Mouse (Mus musculus) T-helper 17 cell (primary cell): ENCODE data around the gene Polr2f.

ENCODE experiments used
- in situ Hi-C, 2 experiments: fragments of 300-600 bp; cut with MboI, MseI; formaldehyde crosslinking; loops; 1 replicate in 1 of 2; 2 replicates in 1 of 2; pipeline ENCODE4 v1.15.1; 2025; ENCODE audit warnings: high pct_unique_total_duplicates in 2 of 2

Polr2f gene

DNA sequence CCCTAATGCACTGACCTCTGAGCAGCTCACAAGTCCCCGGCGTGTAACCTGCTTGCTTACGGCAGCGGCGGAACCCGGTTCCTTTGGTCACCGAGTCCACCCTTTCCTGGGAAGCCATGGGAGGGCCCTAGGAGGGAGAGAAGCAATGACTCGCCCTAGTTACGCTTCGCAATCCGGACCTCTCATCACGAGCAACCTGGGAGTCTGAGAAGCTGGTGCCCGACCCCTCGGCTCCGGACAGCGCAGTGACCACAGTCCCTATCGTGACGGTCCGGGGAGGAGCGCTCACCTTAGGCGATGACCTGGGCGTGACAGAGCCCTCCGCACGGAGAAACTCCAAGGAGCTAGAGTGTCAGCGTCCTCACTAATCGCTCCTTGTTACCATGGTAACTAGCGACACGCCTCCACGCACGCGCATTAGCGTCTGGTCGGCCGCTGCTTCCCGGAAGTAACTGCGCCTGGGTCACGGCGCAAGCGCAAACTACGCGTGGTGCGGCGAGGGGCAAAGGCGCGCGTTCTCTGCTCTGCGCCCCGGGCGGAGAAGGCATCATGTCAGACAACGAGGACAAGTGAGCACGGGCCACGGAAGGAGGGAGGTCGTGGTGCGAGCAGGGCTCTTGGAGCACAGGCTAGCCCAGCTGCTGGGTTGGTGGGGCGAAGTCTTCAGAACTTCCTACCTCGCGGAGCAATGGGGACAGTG lies at the start of gene Polr2f, which contains the start of gene 1700088E04Rik:
Polr2f (plus strand) TSS at position 144 of the 700 bp plus-strand sequence.
1700088E04Rik (minus strand) TSS at position 388 of the 700 bp plus-strand sequence.
- in situ Hi-C loops = no loop called here

DNA sequence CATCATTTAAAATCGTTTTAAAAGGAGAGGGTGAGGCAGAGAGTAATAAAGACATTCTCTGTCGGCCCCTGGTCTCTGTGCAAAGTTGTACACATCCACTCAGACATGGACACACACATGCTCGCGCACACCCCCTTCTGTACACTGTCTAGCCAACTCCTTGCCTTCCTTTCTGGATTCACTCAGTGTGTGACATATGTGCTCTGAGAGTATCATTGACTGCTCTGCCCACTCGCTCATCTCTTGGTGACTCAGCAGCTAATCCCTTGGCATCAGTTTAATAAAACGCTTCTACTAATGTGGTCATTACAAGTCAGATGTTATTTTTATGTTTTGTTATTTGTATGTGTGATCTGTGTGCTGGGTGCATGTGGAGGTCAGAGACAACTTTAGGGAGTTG lies 48.5 kb upstream of the Polr2f start:
- in situ Hi-C loops = no loop called here

DNA sequence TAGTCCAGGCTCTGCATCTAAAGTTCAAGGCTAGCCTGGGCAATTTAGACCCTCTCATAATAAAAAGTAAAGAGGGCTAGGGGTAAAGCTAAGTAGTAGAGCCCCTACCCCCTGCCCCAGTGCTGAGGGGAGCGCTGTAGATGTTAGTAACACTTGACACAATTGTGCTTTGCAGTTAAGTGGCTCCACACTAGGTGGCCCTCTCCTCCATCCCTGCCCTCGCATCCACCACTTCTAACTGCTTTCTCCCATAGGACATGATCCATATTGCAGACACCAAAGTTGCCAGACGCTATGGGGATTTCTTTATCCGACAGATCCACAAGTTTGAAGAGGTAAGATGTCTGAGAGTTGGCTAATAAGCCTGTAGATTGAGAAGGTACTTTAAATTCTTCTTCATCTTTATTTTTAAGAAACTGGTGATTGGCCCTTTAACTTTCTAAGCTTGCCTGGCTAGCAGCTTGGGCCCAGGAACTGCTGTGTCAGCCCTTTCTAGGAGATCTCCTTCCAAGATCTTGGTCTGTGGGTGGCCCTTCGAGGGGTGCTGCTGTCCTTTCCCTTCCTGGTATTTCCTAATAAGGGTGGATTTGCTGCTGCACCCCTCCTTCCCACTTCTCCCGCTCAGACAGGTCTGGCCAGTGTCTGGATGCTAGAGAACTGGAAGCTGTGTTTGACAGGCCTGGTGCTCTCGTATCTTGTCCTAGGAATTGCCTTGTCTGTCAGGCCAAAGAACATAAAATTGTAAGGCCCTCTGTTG lies 47.5 kb upstream of the Polr2f start:
- in situ Hi-C loops = no loop called here

DNA sequence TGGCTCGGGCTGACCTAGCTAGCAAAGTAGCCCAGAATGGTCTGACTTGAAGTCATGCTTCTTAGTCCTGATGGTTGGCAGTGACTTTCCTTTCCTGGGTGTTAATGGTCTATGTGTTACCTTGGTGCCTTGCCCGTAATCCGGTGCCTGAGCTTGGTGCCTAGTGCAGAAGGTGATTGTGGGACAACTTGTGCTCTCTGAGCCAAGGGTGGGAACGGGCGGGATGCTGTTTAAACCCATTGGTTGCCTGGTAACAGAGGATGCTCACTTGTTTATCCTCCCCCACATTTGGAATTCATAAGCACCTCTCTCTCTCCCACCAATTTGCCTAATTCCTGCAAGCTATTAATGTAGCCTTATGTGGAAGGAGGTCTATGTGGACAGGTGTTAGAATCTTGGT lies 45.3 kb upstream of the Polr2f start:
- in situ Hi-C loops = no loop called here

DNA sequence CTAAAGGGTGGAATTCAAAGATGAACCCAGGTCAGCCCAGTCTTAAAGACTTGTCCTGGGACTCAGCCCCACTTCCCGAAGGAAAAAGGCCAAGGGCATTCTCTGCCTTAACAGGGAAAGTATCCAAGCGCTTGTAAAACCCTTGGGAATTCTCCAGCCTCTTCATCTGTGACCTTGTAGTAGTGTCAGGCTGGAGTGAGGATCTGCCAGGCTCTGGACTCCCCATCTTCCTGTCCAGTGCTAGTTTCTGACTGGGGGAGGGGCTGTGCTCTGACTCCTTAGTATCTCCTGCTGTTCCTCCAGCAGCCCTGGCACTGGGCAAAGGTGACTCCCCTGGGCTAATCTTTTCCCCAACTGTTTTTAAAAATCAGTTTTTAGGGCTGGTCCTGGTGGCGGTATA lies 44.3 kb upstream of the Polr2f start:
- in situ Hi-C loops = no loop called here

DNA sequence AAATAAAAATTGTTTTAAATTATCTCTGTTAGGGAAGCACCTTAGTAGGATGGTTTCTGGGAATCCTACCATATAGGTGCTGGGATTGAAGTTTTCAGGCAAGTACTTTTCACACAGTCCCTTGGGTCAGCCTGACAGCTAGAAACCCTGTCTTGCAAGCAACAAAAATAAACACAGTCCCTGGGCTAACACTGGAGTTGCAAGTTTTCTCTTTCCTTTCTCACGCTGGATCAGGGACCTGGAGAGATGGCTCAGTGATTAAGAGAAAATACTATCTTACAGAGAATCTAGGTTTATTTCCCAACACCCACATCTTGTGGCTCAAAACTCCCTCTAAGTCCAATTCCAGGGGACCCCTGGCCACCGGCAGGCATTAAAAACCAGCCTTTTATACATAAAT lies 43.7 kb upstream of the Polr2f start:
- in situ Hi-C loops = no loop called here

DNA sequence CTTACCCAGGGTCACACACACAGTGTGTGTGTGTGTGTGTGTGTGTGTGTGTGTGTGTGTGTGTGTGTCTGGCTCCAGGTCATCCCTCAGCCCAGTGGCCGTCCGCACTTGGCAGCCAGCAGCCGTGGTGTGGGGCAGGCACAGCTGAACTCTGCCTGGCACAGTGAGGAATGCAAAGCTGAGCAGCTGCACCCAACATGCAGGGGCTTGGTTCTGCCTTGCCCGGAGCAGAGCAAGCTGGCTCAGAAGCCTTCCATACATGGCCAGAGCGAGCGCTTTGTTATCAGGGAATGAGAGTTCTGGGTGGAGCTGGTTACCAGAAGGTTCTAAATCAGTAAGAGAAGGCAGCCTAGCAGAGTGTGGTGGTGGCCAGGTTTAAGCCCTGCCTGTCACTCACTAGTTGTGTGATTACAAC lies 43.2 kb upstream of the Polr2f start:
- in situ Hi-C loops = no loop called here

DNA sequence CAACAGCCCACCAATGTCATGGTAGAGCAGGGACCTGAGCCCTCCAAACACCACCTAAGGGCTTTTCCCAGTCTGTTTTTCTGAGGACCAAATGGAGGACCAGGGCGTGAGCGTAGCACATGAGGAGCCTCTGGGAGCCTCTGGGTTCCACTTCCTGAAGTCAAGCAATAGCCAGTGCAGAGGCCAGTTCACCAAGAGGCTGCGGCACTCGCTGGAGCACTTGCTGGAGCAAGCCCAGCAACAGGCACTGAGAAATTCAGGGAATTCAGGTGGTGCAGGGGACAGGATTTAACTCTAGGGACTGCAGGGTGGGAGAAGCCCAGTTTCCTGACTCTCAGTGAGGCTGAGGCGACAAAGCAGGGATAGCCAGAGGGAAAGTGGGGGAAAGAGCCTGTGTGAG lies 42.6 kb upstream of the Polr2f start:
- in situ Hi-C loops = no loop called here

DNA sequence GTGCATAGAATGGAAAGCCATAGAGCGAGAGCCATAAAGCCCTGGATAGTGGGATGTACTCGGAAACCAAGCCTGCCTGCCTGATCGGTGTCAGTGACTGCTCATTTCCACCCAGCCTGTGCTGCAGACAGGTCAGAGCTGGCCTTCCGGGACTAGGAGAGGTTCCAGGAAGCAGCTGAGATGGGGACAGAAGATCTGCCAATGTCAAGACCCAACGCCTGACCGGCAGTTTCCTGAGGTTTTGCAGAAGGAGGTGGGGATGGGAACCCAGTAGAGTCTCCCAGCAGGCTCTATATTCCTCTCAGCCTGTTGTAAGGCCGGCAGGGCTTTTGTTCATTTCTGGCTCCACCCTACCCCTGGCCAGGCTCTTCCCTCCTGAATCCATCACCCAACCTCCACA lies 41.9 kb upstream of the Polr2f start:
- in situ Hi-C loops = no loop called here

DNA sequence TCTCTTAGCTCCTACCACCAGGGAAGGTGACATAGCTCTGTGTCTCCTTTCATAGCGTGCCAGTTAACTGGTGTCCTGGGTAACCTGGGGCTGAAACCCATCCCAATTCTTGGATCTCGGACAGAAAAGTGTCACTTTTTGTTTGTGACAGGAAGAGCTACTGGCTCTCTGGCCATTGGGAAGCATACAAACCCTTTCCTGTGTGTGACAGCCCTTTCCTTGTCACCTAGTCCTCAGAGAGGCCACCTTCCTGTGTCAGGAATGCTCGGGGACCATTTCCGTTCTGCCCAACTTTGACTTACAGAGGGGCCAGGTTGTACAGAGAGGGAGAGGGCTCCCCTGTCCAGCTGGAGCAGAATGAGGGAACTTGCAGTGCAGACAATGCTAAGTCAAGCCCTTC lies 41.4 kb upstream of the Polr2f start:
- in situ Hi-C loops = no loop called here

DNA sequence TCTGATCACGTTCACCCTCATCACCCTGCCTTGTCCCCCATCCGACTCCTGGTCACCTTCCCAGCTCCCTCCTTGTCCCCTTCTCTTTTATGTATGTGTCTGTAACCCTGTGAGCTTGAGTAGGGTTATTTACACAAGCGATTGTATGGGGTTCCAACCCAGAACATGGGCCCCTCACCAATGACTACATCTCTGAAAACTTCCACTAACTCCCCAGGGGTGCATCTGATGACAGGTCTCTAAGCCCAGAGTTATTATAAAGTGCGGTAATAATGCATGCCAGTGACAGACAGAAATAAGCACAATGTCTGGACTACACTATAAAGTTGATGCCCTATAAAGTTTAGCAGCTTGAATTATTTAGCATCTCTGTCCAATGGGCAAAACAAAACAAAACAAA lies 40.4 kb upstream of the Polr2f start:
- in situ Hi-C loops = no loop called here

DNA sequence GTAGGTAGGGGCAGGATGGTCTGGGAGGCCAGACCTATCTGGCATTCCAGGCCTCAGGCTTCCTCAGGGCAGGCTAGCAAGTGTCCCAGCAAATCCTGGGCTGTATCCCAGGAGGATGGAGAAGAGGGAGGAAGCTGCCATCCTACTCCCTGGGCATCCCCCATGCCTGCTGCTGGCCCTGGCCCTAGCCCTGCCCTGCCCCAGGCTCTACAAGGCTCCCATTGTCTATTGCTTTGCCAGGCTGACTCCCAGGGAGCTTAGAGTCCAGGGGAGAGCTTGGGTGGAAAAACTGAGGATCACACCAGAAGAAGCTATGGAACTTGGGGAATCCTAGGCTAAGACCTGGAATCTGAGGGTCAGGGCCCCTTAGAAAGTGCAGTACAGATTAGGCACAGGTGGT lies 39.3 kb upstream of the Polr2f start:
- in situ Hi-C loops = no loop called here

DNA sequence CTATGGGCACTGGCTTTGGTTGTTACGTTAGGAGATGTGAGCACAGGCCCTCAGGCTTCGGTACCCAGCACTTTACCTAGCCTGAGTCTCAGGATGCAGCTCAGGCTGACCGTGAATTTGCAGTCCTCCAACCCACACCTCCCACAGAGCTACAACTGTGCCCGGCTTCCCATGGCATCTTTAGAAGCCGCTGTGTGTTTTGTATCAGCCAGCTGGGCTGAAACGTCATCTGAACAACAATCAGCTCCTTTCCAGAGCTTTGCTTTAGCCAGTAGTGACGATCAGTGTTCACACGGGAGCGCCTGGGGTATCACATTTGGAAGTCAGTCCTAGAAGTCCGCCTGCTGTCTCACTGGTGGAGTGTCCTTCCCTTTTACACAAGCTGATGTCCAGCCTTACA lies 37.5 kb upstream of the Polr2f start:
- in situ Hi-C loops = no loop called here

DNA sequence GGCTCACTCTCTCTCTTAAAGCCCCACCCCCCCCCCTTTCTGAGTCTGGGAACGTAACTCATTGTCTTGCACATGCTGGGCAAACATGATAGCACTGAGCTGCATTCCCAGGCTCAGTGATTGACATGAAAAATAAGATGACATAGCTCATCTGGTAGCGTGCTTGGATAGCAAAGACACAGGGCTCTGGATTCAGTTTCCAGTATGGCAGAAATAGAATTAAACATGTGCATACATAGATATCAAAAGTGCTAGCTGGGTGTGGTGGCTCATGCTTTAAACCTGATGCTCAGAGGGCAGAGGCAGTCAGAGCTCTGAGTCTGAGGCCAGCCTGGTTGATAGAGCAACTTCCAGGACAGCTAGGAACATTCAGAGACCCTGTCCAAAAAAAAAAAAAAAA lies 35.0 kb upstream of the Polr2f start:
- in situ Hi-C loops = no loop called here

DNA sequence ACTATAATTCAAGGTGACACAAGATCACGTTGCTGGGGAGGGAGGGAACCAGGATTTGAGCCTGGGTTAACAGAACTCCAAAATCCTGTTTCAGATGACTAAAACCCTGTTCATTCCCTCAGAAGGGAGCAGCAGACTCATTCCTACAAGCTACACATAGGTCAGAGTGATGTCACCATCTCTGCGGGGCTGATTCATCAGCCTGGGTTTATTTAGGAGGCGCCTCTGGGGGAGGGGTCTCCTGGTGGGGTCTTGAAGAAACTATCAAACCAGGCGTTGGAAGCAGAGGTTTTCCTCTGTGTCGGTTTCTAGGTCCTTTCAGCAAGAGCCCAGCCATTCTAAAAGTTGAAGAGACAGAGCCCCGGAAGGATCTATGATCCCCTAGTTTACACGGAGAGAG lies 32.8 kb upstream of the Polr2f start:
- in situ Hi-C loops = no loop called here

DNA sequence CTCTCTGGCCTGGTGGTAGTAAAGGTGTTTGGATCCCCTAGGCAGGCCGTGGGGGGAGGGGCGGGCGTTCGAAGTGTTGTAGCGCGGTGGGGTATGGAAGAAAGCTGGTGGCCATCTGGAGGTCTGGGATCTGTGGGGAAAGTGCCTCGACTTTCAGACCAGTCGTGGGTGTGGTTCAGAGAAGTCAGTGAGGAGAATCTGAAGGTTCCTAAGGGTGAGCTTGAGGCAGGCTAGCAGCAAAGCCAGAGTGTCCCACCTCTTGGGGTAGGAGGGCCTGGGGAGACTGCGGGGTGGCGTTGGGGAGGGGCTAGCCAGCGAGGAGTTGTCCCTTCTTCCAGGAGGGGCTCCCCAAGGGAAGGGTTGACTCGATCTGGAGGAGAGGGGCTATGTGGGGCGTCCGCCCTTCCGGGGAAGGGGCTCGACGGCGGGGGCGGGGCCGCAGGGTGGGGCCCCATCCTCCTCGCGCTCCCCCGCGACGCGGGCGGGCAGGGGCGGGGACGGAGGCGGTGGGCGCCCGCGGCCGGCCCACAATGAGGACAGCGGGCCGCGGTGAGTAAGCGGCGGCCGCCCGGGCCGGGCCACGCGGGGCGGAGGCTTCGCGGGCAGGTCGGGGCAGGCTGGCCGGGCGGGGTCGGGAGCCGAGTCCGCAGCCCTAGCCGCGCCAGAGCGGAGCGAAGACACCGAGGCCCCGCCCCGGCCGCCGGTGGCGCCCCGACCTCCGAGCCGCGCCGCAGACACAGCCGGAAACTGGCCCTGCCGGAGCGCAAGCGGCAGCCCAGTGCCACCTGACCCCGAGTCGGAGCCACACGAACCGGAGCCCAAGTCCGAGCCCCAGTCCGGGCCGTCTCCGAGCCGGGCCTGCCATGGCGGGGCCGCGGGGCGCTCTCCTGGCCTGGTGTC lies 32.1 kb upstream of the Polr2f start, which contains the start of gene Micall1:
Micall1 (plus strand) TSS at position 478 of the 900 bp plus-strand sequence.
- in situ Hi-C loops = no loop called here

DNA sequence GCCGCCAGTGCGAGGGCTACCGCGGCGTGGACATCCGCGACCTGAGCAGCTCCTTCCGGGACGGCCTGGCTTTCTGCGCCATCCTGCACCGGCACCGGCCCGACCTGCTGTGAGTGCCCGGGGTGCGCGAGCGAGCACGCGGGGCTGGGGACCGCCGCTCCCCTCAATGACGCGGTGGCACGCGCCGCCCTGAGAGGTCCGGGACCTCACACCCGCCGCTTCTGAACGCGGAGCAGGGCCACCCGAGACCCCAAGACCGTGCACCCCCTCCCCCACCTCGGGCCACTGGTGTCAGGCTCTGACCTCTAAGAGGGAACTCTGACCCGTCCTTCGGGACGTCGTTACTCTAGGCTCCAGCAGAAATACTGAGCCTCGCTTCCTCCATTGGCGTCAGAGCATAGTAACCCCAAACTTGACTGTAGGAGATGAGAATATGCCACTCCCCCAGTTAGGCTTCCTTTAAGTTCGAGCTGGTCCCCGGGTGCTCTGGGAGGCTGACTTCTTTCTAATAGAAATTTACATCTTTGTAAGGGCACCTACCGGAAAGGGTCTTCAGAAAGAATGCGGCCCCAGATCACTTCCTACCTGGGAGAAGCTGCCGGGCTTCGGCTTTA lies 31.4 kb upstream of the Polr2f start:
- in situ Hi-C loops = no loop called here

DNA sequence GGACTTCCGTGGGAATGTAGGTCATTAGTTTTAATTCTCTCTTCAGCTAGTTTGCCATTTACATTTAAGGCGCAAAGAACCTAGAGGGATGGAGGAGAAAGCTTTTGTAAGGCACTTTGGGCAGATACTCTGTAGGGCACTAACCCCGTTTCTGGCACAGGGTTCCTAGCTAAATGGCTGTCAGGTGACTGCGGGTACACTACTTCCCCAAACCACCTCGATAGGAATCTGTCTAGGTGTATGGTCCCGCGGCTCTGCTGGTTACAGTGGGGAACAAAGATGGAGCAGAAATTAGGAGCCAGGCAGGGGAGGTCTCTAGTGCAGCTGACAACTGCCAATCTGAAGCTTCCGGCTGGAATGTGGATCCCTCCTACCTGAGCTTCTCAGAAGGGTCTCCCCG lies 30.8 kb upstream of the Polr2f start:
- in situ Hi-C loops = no loop called here

DNA sequence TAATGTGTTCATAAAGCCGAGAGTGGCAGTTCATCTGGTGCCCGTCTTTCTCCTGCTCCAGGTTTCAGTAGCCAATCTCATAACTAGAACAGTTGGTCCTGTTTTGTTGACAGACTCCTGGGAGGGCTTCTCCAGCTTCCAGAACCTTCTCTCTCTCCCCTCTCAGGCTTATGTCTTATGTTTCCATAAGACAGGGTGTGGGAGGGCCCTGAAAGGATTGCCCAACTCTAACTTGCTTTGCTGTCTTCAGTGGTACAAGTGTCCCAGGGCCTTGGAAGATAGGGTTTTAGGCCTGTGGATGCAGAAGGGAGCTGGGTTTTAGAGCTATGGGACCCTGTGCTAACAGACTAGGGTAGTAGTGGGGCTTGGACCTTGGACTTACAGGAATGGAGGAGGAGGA lies 30.3 kb upstream of the Polr2f start:
- in situ Hi-C loops = no loop called here

DNA sequence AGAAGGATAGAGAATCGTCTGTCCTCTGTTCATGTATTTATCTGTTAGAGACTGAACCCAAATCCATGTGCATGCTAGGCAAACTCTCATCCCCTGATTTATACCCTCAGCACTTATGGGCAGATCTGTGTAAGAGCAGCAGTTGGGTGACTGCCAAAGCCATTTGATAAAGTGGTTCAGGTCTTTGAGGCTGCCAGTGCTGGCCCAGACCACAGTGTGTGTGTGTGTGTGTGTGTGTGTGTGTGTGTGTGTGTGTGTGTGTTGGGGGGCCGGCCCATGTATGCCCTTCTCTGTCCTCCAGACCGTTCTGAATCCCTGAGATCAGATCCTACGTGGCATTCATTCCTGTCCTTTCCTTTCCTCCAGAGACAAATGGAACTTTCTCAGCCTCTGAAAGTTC lies 29.0 kb upstream of the Polr2f start:
- in situ Hi-C loops = no loop called here

DNA sequence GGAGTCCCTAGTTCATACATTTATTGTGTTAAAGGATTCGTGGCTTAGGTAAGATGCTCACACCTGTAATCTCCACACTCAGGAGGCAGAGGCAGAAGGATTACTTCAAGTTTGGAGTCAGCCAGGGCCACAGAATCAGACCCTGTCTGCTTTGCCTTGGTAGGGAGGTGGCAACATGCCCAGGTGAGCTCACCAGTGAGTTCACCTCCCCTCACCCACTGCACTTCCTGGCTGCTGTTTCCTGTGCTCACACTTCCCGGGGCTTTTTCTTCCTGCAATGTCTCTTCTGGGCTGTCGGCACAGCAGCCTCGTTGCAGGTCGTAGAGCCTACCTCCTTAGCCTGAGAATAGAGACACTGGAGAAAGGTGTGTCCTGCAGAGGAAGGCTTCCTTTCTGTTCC lies 25.5 kb upstream of the Polr2f start:
- in situ Hi-C loops = no loop called here

DNA sequence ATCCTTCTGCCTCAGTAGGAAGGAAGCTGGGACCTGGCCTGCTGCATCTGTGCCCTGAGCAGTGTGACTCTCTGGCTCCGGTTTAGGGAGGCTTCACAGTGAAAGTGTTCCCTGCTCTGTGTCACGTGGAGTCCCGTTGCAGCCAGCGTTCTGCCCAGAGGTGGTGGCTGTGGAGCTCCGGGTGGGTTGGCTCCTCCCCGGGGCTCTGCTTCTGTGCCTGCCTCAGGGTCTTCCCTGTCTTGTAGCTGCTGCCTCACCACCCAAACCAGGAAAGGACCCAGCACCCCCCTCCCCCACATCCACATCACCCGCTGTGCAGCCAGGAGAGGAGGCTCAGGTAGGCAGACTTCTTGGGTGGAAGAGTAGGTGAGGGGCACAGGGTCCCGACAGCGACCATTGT lies 21.3 kb upstream of the Polr2f start:
- in situ Hi-C loops = no loop called here
